Mouse (Mus musculus): Measurements from ENCODE around the gene Epha3.

DNA sequence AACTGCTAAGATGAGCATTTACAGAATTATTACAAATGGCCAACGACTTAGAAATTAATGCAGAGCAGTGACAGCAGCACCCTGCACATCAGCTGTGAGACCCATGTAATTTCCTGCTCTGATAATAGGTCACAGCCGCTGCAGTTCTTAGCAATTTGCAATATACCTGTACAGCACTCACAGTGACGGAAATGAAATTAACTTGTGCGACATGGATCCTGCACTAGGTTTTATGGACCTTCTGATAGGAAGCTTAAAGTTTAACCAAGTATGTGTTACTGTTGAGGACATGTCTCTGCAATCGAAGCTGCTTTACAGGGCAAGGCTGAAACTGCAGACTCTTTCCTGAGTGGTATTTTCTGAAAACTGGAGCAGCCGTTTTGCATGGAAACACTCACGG, 80.4 kb downstream of the Epha3 start:
- TF ChIP-seq HCFC1 (IDR thresholded peaks at IDR 0.05; ENCODE audit: borderline replicate concordance, insufficient read depth, low read length), result no peak
- no peak for TF ChIP-seq ZNF384 (IDR thresholded peaks at IDR 0.05; ENCODE audit: low read depth, low read length)
- no peak for TF ChIP-seq ZC3H11A (IDR thresholded peaks at IDR 0.05; ENCODE audit: borderline replicate concordance, low read depth, low read length)

Measured in ES-E14 (cell line).